Comparison of ENCODE assay signal across 8 mouse cellular contexts in genomic region chr11:95714411-95714810, GRCm38 (mm10). TPM values are rescaled to one million over a fixed set of nuclear protein-coding genes. Genes with fewer than 3 reads are reported as not detected.
DNase-seq lines count a peak whose midpoint lies in the region; ATAC-seq and TF ChIP-seq lines count a peak whose summit lies in the region.

No protein-coding gene starts in this region.

- TF ChIP-seq POLR2A in thymus, adult 2 months (IDR thresholded peaks at IDR 0.05; ENCODE audit: control insufficient read depth, extremely low read depth, insufficient read depth, low read length, poor library complexity): no peak

- no peak for TF ChIP-seq CTCF in lung, embryonic 14.5 days (IDR thresholded peaks at IDR 0.05; ENCODE audit: low read depth)
- TF ChIP-seq CTCF in thymus, adult 2 months (IDR thresholded peaks at IDR 0.05; ENCODE audit: borderline replicate concordance, control insufficient read depth, extremely low read depth, insufficient read depth, low read length, poor library complexity): no peak

- DNase-seq in lung, embryonic 14.5 days: no peak
- no peak for DNase-seq in lung, postnatal 14 days
- no peak for DNase-seq in forebrain, embryonic 11.5 days (ENCODE audit: low spot score)
- DNase-seq in liver, embryonic 11.5 days (ENCODE audit: low spot score): no peak
- peak; percentile 42 for DNase-seq in thymus, adult 2 months
- no peak for DNase-seq in layer of hippocampus, postnatal 10 days (ENCODE audit: low spot score in 2 of 2)
- no peak for DNase-seq in cerebellum, postnatal 25 days
- DNase-seq in right cerebral cortex, postnatal 36 days (ENCODE audit: low spot score in 2 of 2): no peak

- H3K27ac ChIP-seq in lung, embryonic 14.5 days (ENCODE audit: low read depth): no peak overlapping the region
- no peak overlapping the region for H3K27ac ChIP-seq in forebrain, embryonic 11.5 days (ENCODE audit: low read depth, low read length)
- peak overlapping the region; percentile 99; the same call in 1 of the 2 replicates for H3K27ac ChIP-seq in liver, embryonic 11.5 days (ENCODE audit: low read depth, low read length)
- H3K27ac ChIP-seq in thymus, adult 2 months (ENCODE audit: control insufficient read depth, insufficient read depth, low read length): peak overlapping the region; percentile 86

- no peaks in the 10 kb centered on the region for H3K27me3 ChIP-seq in lung, embryonic 14.5 days (ENCODE audit: insufficient read depth, low read length)
- H3K27me3 ChIP-seq in forebrain, embryonic 11.5 days (ENCODE audit: control insufficient read depth, insufficient read depth, low read length): no peaks in the 10 kb centered on the region
- no peaks in the 10 kb centered on the region for H3K27me3 ChIP-seq in liver, embryonic 11.5 days (replicated peaks; ENCODE audit: control insufficient read depth, insufficient read depth, low read length)
- H3K27me3 ChIP-seq in thymus, adult 2 months (ENCODE audit: control insufficient read depth, insufficient read depth, low read length): no peaks in the 10 kb centered on the region

- H3K9me3 ChIP-seq in lung, embryonic 14.5 days (ENCODE audit: low read depth, low read length): no peaks in the 10 kb centered on the region
- H3K9me3 ChIP-seq in forebrain, embryonic 11.5 days (ENCODE audit: control insufficient read depth, low read length): no peaks in the 10 kb centered on the region
- H3K9me3 ChIP-seq in liver, embryonic 11.5 days (ENCODE audit: control insufficient read depth, low read length): no peaks in the 10 kb centered on the region

- H3K9ac ChIP-seq in lung, embryonic 14.5 days: peak overlapping the region; percentile 96
- peak overlapping the region; percentile 96; the same call in 1 of the 2 replicates for H3K9ac ChIP-seq in forebrain, embryonic 11.5 days (ENCODE audit: low read length)
- H3K9ac ChIP-seq in liver, embryonic 11.5 days (ENCODE audit: low read depth, low read length): peak overlapping the region; percentile 92

- WGBS in lung, embryonic 14.5 days: 23% methylated on average over 7 of the region's 7 CpGs
- 57% methylated on average over 7 of the region's 7 CpGs for WGBS in forebrain, embryonic 11.5 days
- 38% methylated on average over 7 of the region's 7 CpGs for WGBS in liver, embryonic 11.5 days
- under 1% methylated on average over 7 of the region's 7 CpGs for WGBS in thymus, adult 2 months

- peak overlapping the region; percentile 95 for H3K4me2 ChIP-seq in lung, embryonic 14.5 days
- peak overlapping the region; percentile 88 for H3K4me2 ChIP-seq in forebrain, embryonic 11.5 days (ENCODE audit: low read depth, low read length, severe bottlenecking)
- peak overlapping the region; percentile 97 for H3K4me2 ChIP-seq in liver, embryonic 11.5 days

- H3K36me3 ChIP-seq in lung, embryonic 14.5 days (ENCODE audit: insufficient read depth): no peaks in the 10 kb centered on the region
- H3K36me3 ChIP-seq in forebrain, embryonic 11.5 days (ENCODE audit: control insufficient read depth, insufficient read depth, low read length): no peaks in the 10 kb centered on the region
- H3K36me3 ChIP-seq in liver, embryonic 11.5 days (ENCODE audit: control insufficient read depth, insufficient read depth, low read length): no peaks in the 10 kb centered on the region
- H3K36me3 ChIP-seq in thymus, adult 2 months (ENCODE audit: control insufficient read depth, insufficient read depth, low read length): no peaks in the 10 kb centered on the region

- H3K4me1 ChIP-seq in lung, embryonic 14.5 days (ENCODE audit: insufficient read depth): peaks cover 9% of the 10 kb centered on the region
- peaks cover 7% of the 10 kb centered on the region for H3K4me1 ChIP-seq in forebrain, embryonic 11.5 days (replicated peaks; ENCODE audit: control insufficient read depth, insufficient read depth, low read length)
- peaks cover 23% of the 10 kb centered on the region for H3K4me1 ChIP-seq in liver, embryonic 11.5 days (replicated peaks; ENCODE audit: control insufficient read depth, insufficient read depth, low read length)
- peaks cover 11% of the 10 kb centered on the region for H3K4me1 ChIP-seq in thymus, adult 2 months (replicated peaks; ENCODE audit: control insufficient read depth, insufficient read depth, low read length)

- H3K4me3 ChIP-seq in lung, embryonic 14.5 days (ENCODE audit: low read depth, low read length): peak overlapping the region; percentile 95
- H3K4me3 ChIP-seq in forebrain, embryonic 11.5 days (ENCODE audit: low read depth, low read length): peak overlapping the region; percentile 93
- peak overlapping the region; percentile 82 for H3K4me3 ChIP-seq in liver, embryonic 11.5 days (ENCODE audit: low read depth, low read length)
- peak overlapping the region; percentile 84 for H3K4me3 ChIP-seq in thymus, adult 2 months (ENCODE audit: control insufficient read depth, insufficient read depth, low read length)

- no peak for ATAC-seq in lung, embryonic 14.5 days (ENCODE audit: insufficient read depth)
- no peak for ATAC-seq in forebrain, embryonic 11.5 days (replicated peaks; ENCODE audit: low FRiP score)
- no peak for ATAC-seq in liver, embryonic 11.5 days (replicated peaks; ENCODE audit: low FRiP score)

RNA-seq across cellular contexts. Expression of gene Zfp652, which starts 1.9 kb away (rescaled TPM):
- polyA plus RNA-seq in lung, embryonic 14.5 days (2014; fragmentation: Nextera tagmentation; extraction: Ambion mirVana): 12.4 and 13.6 TPM in 2 replicates
- polyA plus RNA-seq in forebrain, embryonic 11.5 days (2014; fragmentation: Nextera tagmentation; extraction: Ambion mirVana): 11.9 and 13.9 TPM in 2 replicates
- 8.7 TPM in 2 replicates for polyA plus RNA-seq in liver, embryonic 11.5 days (2014; fragmentation: Nextera tagmentation; extraction: Ambion mirVana)
- polyA plus RNA-seq in thymus, adult 2 months (2012; rRNA removed): 34.1 and 38.6 TPM in 2 replicates
- 10 to 100 TPM; 51.1 to 52.1 TPM for total RNA-seq in layer of hippocampus, postnatal 10 days (2021)

RNA-seq across cellular contexts. Expression of gene B130006D01Rik, which starts 9.0 kb away (rescaled TPM):
- polyA plus RNA-seq in lung, embryonic 14.5 days (2014; fragmentation: Nextera tagmentation; extraction: Ambion mirVana): 2.1 and 2.3 TPM in 2 replicates
- polyA plus RNA-seq in forebrain, embryonic 11.5 days (2014; fragmentation: Nextera tagmentation; extraction: Ambion mirVana): 1.4 and 2.2 TPM in 2 replicates
- polyA plus RNA-seq in liver, embryonic 11.5 days (2014; fragmentation: Nextera tagmentation; extraction: Ambion mirVana): 1.5 and 1.6 TPM in 2 replicates
- 0.34 and 0.38 TPM in 2 replicates for polyA plus RNA-seq in thymus, adult 2 months (2012; rRNA removed)
- total RNA-seq in layer of hippocampus, postnatal 10 days (2021): 1 to 10 TPM; 1.6 to 1.8 TPM

RNA-seq across cellular contexts. Expression of gene Phb, which starts 47.7 kb away (rescaled TPM):
- polyA plus RNA-seq in lung, embryonic 14.5 days (2014; fragmentation: Nextera tagmentation; extraction: Ambion mirVana): 220 and 252 TPM in 2 replicates
- polyA plus RNA-seq in forebrain, embryonic 11.5 days (2014; fragmentation: Nextera tagmentation; extraction: Ambion mirVana): 198 and 205 TPM in 2 replicates
- polyA plus RNA-seq in liver, embryonic 11.5 days (2014; fragmentation: Nextera tagmentation; extraction: Ambion mirVana): 308 and 337 TPM in 2 replicates
- polyA plus RNA-seq in thymus, adult 2 months (2012; rRNA removed): 88.9 and 103 TPM in 2 replicates
- 100 to 1,000 TPM; 110 to 124 TPM for total RNA-seq in layer of hippocampus, postnatal 10 days (2021)

Comparison
In these comparisons a context has a peak if more than half of its experiments do, and no peak if none do; other contexts are left out.
1. H3K27ac ChIP-seq: peak in liver, embryonic 11.5 days (single experiment) and thymus, adult 2 months (single experiment); none in lung, embryonic 14.5 days (single experiment) and forebrain, embryonic 11.5 days (single experiment).
2. Peak in every context shown above with its lines, with median percentiles within 50 percentile points of each other: H3K4me2 ChIP-seq, H3K4me3 ChIP-seq and H3K9ac ChIP-seq.